Mouse (Mus musculus) retina, postnatal 1 day (tissue): Measurements from ENCODE around the gene Fut8.
A peak's percentile ranks its signal among the peaks of the same experiment; 100 is the strongest.
"Not testable (repeated sequence)": the region's sequence is repeated elsewhere in the genome, so short reads cannot be mapped to it uniquely, and the experiment has no call there.

ENCODE experiments used
- DNase-seq: peaks from one replicate; pipeline ENCODE4 v3.0.0-alpha.2; 2012

Gene Fut8

DNA sequence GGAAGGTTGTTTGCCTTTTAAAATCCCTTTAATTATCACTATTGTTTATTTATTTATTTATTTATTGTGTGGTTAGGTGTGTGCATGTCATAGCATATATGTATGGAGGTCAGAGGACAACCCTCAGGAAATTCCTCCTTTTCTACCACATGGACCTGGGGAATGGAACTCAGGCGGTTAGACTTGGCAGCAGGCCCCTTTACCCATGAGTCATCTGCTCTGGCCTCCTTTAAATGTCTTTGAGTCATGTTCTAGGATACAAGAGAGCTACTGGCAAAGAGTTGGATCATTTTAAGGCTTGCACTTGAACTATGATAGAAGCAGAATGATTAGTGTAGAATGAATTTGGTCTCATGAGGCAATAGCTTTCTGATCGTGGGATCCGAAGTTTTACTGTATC is 14.3 kb upstream of the Fut8 start:
- DNase-seq, result no peak

DNA sequence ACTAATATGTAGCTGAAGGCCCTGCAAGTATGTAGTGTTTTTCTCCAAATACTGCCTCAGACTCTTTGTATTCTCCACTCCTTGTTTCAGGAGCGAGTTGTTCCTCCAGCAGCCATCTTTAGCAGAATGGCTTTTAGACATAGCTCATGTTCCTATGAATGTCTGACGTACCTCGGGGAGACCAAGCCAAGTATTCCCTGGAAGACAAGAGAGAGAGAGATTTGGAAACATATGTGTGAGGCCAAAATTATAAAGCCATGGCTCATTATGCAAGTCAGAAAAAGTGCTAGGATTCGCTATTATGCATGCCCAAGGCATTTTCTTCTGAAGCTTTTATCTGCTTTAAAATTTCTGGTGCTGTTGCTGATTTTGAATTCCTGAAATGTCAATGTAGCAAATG is 13.8 kb upstream of the Fut8 start:
- DNase-seq, result no peak

DNA sequence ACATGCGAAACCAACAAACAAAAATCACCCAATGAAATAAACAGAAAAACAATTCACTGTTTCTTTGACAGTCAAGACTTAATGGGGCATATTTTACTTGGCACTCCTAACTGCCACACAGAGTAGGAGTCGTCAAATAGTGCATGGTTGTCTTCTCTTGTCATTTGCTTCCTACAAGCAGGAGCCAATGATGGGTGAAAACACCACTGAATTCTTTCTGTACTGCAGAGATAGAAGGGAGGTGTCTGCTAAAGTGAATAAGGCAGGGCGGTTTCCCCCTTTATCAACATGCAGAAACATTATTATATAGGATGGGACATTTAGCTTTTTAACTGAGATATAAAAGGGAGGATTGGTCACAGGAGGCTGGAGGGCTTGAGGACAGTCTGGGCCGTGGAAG is 13.0 kb upstream of the Fut8 start:
- no peak for DNase-seq

DNA sequence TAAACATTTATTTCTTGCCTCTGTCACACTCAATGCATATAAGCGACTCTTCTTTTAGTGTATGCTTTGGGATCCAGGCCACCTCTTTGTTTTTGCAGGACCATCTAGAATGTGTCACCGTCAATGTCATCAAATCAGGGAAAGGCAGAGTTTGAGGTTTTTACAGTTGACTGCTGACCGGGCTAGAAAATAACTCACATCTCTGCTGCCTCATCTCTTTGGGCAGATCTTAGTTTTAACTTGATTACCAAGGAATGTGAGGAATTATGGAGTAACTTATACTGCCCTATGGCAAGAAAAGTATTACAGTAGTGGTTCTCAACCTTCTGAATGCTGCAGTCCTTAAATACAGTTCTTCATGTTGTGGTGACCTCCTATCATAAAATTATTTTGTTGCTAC is 12.2 kb upstream of the Fut8 start:
- DNase-seq, result peak; percentile 11

DNA sequence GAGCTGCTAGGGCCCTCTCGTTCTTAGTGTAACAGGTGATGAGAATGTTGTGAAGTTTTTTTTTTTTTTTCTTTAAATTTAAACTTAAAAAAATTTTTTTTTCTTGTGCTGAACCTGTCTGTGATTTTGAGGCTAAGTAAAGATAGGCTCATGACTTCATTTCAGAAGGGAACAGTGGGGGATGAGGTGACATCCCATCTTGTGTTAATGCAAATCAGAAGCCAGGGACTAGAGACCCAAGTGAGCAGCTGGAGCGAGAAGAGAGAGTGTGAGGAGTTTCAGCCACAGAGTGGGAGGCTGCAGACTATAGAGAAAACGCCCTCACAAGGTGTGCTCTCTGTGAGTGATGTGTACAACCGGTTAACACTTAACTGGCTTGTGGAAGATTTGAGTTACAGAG is 2.0 kb upstream of the Fut8 start:
- no peak for DNase-seq

DNA sequence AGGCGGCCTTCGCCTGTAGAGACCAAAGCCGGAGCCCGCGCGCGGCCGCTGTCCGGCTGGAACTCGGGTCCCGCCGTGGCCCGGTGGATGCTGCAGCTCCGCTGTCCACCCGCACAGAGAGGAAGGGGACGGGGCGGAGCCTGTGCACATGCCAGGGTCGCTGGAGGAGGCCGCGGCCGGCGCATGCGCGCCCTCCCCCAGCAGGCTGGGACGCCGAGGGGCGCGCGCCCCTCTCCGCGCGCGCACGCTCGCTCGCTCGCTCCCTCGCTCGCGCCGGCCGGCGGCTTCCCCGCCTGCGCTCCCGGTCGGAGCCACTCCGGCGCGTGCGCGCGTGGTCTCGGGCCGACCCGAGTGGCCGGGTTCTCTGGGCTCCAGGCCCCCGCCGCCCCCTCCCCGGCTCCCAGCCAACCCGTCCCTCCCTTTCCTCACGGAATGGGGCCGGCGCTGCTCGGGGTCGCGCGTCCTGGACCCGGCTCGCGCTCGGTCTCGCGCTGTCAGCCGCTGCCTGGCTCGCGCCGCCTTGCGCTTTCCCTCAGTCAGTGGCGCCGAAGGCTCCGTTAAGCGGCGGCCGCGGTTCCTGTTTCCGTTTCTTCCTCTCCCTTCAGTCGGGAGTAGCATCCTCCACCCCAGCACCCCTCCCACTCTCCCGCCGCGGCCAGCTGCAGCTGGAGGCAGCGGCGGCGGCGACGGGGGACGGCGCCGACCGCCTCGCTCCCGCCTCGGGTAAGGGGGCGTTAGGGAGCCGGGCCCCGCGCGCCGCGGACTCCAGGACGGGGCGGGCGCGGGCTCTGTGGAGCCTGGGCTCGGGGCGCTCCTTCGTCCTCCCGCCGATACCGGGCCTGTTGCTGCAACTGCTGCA is 835 bp downstream of the Fut8 start:
- DNase-seq, result peak; percentile 95

DNA sequence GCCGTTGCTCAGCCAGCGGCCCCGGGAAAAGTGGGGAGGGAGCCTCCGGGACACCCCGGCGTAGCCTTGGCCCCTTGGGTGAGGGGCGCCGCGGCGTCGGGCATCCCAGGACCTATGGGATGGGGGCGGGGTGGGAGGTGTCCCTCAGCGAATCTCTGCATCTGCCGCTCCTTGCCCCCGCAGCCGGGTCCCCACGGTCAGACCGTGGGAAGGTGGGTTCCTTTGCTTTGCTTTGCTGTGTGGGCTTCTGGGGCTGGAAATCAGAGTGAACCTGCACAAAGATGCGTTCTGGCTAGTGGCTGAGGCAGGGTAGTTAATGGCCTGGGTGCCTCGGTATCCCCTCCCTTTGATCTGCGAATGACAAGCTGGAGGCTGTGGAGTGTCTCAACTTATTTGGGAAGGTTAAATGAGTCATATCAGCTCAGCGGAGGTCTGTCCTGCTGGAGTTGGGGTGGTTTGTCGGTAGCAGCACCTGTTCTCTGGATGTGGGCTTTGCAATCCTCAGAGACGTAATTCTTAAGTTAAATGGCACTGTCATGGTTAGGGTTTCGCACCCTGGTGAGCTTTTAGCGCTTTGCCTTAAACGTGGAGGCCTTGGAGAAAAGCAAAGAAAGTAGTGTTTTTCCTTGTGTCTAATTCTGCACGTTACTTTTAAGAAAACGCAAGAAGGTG is 1.6 kb downstream of the Fut8 start:
- no peak for DNase-seq

DNA sequence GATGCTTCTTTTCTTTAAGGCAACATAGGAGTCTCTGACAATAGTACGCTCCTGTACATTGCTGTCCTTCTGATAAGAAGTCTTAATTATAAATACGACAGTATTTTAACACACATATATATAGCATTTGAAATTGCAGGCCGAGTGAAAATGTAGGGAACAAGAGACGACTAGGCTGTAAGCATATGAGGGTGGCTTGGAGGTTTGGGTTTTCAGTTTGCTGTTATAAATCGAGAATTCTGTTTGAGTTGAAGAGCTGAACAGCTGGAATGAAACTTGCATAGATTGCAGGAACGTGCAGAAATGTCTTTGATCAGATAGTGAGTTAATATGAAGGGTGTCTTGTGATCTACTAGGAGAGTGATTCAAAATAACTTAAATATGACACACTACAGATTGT is 2.4 kb downstream of the Fut8 start:
- DNase-seq, result no peak

DNA sequence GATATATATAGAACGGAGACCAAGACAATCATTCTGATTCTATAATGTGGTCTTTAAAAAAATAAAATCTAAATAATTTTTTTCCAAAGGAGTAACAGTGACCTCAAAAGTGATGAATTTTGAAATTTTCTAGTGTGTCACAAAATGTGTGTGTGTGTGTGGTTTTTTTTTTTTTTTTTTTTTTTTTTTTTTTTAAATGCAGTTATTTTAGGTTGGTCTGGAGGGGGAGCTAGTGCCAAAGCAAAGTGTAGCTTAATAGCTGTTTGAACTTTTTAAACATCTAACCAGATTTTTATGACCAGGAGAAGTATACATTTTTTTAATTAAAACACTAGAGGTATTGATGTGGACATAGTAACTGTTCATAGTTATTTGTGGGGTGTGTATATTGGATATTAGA is 2.9 kb downstream of the Fut8 start:
- DNase-seq, result peak; percentile 44

DNA sequence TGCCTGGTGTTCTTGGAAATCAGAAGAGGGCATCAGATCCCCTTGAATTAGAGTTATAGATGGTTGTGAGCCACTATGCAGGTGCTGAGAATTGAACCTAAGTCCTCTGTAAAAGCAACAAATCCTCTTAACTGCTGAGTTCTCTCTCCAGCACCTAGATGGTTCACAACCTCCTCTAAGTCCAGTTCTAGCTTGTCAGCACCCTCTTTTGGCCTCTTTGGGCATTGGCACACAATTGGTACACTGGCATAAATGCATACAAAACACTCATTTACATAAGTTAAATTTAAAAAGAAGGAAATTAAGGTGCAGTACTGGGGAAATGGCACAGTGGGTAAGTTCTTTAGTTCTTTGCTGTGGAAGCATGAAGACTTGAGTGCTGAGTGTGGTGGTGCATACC is 24.7 kb downstream of the Fut8 start:
- peak; percentile 2 for DNase-seq

DNA sequence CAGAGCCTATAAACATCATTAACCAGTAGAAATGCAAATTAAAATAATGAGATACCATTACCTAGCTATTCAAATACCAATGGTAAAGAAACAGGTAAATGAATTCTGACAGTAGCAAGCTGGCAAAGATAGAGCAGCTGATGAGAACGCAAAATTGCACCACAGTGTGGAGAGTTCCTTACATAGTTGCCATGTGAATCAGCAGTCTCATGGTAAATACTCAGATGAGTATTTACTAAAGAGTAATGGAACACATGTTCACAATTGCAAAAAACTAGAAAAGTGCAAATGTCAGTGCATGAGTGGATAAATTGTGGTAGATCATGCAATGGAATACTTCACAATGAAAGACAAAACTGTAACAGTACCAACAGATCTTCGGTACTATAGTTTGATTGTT is 25.9 kb downstream of the Fut8 start:
- DNase-seq, result no peak

DNA sequence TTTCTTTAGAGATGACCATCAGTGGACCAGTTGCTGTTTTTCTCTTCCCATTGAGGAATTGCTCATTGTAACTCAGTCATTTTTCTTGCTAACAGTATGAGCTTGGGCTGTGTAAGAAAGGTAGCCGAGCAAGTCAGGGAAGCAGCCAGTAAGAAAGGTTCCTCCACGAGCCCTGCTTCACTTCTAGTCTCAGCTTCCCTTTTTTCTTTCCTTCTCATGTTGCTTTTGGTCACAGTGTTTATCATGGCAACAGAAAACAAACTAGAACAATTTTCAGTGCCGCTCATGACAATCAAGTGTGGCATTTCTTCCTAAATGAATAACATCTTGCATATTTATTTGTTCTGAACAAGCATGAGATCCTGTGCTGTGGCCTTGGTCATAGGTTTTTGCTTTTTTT is 32.8 kb downstream of the Fut8 start:
- DNase-seq, result no peak

DNA sequence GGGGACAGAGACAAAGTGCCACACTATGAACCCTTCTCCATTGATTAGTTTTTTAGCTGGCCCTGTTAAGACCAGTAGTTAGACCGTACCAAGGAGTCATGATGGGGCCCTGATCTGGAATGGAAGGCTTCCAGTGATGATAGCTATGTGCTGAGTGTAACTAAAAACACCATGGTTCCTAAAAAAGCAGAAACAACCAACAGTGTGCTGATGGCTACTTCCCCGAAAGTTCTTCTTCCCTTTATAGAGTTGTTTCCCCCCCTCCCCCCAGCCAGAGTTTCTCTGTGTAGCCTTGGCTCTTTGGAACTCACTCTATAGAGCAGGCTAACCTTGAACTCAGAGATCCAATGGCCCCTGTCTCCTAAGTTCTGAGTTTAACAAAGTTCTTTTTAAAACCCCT is 50.6 kb downstream of the Fut8 start:
- no peak for DNase-seq

DNA sequence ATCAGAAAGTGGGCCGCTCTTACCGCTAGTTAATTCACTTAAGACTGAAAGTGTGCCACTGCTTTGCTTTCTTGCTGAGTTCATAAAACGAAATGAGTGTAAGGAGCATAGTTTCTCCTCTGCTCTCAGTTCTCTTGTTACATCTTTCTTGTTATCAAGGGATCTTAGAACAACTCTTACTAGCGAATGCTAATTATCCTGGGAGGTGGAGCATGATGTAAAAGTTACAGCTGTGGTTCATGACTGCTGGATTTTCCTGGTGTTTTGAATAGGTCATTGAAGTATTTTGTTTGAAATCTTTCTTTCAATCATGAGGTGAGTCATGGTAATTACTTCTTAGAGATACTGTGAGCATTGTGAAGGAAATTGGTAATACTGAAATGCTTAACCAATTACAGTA is 53.1 kb downstream of the Fut8 start:
- DNase-seq, result no peak

DNA sequence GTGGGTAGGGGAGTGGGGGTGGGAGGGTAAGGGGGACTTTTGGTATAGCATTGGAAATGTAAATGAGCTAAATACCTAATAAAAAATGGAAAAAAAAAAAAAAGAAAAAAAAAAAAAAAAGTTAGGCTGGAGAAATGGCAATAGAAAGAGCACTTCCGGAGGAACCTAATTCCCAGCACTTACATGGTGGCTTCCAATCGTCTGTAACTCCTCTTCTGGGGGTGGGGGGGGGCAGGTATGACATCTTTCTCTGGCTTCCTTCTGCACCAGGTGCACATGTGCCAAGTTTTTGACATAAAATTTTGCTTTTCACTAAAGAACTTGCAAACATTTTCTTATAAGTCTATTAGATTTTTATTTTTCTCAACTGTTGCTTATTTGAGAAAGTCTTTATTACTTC is 53.9 kb downstream of the Fut8 start:
- not testable (repeated sequence) for DNase-seq

DNA sequence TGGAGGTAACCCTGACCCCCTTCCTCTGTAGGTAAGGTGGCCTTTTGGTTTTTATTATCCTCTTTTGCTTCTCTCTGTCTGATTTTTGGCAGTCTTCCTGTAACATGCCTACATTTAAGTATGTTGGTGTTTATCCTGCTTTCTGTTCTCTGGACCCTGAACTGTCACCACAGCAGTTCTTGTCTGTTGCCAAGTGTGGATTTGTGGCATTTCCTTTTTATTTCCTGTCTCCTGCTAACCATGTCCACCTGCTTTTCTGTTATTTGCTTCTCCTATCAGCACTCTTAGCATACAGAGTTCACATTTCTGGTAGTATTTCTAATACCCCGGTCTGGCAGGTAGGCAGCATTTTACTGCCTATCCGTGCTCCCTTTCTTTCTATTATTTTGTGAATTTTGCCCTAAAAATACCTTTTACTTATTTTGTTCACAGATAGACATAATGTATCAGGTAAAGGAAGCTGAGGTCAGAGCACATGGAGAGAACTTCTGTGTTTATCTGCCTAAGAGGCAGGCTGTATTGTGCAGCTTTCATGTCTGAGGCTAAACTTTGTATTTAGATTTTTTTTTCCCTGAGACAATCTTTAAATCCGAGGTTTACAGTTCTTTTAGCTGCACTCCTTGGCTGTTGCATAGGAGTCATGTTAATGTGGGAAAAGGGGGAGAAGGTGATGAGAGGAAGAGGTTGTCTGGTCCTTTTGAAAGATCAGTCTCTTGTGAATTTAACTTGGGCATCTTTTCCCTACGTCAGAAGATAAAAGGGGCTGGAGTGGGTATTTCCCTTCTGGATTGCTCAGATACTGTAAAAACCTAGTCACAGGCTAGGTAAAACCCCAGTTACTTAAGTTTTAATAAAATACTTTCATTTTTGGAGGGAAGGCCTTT is 54.7 kb downstream of the Fut8 start:
- no peak for DNase-seq

DNA sequence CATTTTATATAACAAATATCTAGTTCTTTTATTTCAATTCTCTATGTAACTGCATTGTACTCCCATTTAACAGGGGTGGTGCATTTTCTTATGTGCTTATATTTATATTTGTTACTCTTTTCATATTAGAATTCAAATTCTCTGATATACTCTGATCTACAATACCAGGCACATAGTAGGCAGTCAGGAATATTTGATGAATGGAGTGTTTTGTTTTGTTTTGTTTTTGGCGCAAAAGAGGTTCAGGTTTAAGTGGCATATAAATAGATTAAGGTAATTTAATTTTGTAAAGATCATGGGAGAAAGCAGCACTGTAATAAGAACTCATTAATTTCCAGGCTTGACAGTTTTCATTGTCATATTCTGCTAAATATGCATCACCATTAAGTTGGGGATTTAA is 58.2 kb downstream of the Fut8 start:
- no peak for DNase-seq

DNA sequence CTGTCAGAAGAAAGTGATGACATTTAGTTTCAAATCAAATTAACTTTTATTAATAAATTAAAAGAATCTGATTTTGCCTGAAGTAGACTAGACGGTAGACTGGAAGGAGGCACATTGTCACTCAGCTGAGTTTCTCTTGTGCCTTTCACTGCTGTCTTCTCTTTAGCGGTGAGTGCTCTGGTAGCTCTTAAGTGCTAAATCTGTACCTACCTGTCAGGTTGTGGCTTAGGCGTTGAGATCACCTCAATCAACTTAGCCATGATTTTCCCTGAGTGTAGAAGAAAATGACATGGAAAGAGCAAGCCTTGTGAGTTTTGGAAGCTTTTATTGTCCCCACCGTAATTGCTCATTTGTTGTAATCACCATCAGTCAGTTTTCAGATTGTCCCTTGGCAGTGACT is 59.2 kb downstream of the Fut8 start:
- no peak for DNase-seq

DNA sequence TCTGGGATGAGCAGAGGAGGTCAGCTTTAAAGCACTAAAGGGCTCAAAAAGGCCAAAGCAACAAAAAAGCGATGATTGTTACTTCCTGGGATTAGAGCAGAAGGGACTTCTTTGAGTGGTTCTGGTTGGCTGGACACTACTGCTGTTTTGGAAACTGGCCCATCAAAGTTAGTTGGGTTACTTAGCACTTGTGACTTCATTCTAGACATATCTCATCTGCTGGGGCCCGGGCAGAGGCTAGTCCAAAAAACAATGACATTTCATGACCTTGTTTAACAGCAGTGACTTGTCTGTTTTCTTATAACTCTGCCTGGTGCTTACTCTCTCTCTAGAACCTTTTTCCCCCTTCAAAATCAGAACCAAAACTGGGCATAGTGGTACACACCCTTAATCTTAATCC is 59.9 kb downstream of the Fut8 start:
- no peak for DNase-seq

DNA sequence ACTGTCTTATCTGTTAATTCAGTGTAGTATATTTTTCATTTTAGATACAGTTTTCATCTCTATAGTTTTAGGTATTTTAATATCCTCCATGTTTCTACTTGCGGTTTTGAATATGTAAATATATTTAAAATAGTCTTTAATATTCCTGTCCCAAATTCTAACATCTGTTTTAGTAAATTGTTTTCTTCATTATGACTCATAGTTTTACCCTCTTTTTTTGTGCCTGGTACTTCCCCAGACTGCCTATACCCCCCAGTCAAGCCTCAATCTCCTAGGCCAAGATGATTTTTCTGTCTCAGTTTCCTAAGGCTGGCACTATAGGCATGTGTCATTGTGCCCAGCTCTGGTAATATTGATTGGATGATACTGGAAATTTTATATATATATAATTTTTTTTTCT is 64.1 kb downstream of the Fut8 start:
- DNase-seq, result no peak

DNA sequence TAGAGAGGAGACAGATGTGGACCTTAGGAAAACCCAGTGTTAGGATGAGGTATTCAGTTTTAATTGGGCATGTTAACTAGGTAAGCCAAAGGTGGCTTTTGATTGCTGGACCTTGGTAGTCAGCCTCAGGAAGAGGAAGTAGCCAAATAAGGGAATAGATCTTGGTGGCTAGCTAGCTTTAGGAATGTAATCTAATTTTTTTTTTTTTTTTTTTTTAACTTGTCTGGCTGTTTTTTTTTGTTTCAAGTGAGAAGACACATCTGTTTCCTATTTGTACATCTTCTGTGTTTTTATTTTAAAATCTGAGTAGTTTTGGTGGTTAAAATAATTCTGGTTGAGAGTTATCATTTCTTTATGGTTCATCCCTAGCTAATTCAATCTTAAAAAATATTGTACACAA is 65.4 kb downstream of the Fut8 start:
- no peak for DNase-seq

DNA sequence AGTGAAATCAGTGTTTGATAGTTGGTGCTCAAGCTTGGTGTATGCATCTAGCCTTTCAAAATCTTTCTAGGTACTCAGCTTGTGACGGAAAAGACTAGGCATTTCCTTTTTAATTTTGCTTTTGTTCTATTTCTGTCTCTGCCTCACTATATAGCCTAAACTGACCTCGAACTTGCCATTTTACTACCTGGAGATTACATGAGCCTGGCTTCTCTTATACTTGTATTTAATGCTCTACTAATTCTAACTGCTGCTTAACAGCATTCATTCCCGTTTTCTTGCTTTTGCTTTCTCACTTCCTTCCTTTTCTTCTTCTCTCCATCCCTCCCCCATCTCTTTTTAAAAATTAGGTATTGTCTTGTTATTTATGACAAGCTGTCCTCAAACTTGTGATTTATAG is 67.6 kb downstream of the Fut8 start:
- DNase-seq, result no peak

DNA sequence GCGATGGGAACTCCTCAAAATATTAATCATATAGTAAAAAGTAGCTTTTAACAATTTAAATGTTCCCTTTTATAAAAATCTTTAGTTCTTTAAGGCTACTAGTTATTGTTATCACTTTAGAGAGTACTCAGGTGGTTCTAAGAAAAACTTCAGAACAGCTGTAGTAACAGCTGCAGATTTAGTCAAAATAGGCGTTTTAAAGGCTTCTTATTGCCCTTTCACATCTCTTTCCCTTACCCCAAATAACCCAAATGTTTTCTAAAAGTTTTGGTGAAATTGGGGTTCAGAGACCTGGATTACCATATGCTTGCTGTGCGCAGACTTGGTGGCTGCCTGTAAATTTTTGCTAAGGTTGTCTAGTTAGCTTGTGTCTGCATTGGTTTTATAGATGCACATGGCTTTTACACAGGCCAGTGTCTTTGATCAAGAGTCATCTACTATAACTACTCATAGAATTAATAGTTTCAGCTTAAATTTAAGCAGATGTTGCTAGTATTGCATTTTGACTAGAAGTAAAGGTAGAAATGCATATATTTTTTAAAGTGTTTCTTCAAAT is 68.9 kb downstream of the Fut8 start:
- DNase-seq, result no peak
